Mouse (Mus musculus): ENCODE measurements around the gene Emc8.
"Not testable (repeated sequence)": the region's sequence is repeated elsewhere in the genome, so short reads cannot be mapped to it uniquely, and the experiment has no call there.

The Emc8 gene

DNA sequence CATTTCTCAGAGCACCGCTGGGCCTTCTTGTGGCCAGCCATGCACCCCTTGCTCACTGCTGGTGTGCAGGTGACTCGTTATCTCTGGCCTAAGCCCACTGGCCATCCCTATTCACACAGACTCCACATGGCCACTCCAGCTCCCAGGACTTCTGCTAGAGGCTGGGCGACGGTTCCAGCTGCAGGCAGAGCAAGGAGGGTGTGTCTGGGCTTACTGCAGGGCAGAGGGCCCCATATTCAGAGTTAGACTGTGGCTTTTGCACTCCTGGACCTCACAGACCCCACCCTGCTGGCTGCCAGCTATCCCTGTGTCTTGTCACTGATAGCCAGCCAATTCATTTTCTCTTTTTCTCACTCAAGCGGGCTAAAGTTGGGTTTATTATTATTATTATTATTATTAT, 15.7 kb upstream of the Emc8 start:
- DNase-seq = no peak

GRCm38 (mm10) chr8:120683602-120684001, 15.2 kb upstream of the Emc8 start:
- peak; percentile 83 for DNase-seq

DNA sequence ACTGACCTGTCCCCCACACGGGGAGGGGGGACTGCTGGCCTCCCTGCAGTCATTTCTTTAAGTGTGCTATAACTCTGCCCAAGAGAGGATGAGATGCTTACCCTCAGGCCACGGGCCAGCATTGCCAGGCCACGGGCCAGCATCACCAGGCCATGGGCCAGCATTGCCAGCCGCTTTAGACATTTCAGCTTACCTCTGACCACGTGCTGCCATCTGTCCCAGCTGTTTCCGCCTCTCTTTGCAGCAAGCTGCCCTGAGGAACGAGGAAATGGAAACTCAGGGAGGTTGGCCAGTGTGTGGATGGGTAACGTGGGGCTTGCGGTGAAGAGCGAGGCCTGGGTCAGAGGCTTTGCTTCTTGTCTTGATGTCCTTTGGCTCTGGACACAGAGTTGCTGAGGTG, 12.7 kb upstream of the Emc8 start:
- no peak for DNase-seq

- DNase-seq = not testable (repeated sequence)
These were observed 12.0 kb upstream of the Emc8 start for GRCm38 (mm10) chr8:120680405-120680804.

GRCm38 (mm10) chr8:120679629-120680387, 11.4 kb upstream of the Emc8 start:
- DNase-seq = no peak

DNA sequence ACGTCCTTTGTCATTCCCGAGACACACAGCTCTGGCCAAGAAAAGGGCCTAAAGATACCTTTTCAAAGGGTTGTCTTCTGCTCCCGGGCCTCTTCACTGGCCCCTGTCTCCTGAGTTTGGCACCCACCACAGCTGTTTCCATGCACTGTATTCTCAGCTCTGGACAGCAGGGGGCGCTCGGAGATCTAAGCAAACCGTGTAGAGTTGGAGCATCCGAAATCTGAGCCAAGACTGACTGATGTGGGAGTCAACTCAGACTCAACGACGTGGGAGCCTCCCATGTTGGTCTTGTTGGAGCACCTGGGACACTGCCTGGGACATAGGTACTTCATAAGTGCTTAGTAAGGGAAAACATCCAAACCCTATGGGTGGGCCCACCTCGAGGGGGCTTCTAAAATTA, 10.1 kb upstream of the Emc8 start:
- DNase-seq = peak; percentile 85

GRCm38 (mm10) chr8:120675718-120676117, 7.3 kb upstream of the Emc8 start:
- no peak for DNase-seq

GRCm38 (mm10) chr8:120673298-120673697, 4.9 kb upstream of the Emc8 start:
- DNase-seq = no peak

GRCm38 (mm10) chr8:120672626-120673229, 4.4 kb upstream of the Emc8 start:
- DNase-seq = no peak

GRCm38 (mm10) chr8:120671775-120672174, 3.4 kb upstream of the Emc8 start:
- DNase-seq = no peak

- peak; percentile 92 for DNase-seq
These were observed 606 bp downstream of the Emc8 start, which contains the start of the genes Gm27021 and Cox4i1 for GRCm38 (mm10) chr8:120667561-120668373. TSS of gene Gm27021 (minus strand) at chr8:120668079. TSS of gene Cox4i1 (plus strand) at chr8:120668222.

GRCm38 (mm10) chr8:120666807-120667470, 1.4 kb downstream of the Emc8 start:
- no peak for DNase-seq

DNA sequence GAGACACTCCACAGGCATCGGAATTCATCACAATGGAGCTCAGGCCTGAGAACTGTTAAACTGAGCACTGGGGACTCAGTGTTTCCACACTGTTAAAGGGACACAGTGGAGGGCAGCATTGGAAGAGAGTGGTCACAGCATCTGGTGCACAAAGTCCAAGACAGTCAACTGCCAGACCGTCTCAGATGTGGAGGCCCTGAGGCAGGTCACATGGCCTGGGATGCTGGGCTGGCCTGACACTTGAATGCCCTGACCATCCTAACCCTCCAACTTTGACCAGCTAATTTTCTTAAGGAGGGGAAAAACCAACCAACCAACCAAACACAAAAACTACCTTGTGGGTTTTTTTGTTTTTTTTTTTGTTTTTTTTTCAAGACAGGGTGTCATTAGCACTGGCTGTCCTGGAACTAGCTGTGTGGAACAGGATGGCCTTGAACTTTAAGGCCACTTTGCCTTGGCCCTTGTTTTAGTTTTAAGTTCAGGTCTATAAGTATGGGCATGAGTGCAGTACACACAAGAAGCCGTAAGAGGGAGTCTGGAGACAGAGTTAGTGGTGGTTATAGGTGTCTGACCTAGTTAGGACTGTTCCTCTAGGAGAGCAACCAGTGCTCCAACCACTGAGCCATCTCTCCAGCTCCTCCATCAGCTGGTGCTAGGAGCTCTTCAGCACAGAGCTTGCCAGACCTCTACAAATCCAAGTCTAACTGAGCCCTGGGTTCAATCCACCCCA, 2.5 kb downstream of the Emc8 start:
- DNase-seq = peak; percentile 37

GRCm38 (mm10) chr8:120664566-120664965, 3.8 kb downstream of the Emc8 start:
- DNase-seq = no peak

DNA sequence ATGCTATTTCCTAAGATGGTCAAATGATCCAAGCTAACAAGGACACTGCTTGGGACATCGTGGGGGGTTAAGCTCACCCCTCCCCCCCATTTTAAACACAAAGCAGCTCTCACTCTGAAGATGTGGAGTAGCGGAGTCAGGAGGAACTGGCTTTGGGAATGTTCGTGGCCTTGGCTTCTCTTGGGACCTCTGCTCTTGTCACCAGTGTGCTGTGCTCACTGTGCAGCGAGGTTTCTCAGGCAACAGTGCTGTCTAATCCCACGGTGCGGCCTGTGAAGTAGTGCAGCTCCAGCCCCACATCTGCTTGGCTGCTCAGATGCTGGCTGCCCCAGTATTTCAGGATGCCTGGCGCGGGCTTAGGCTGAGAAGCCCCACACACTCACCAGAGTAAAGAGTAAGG, 11.0 kb downstream of the Emc8 start:
- DNase-seq = no peak

DNA sequence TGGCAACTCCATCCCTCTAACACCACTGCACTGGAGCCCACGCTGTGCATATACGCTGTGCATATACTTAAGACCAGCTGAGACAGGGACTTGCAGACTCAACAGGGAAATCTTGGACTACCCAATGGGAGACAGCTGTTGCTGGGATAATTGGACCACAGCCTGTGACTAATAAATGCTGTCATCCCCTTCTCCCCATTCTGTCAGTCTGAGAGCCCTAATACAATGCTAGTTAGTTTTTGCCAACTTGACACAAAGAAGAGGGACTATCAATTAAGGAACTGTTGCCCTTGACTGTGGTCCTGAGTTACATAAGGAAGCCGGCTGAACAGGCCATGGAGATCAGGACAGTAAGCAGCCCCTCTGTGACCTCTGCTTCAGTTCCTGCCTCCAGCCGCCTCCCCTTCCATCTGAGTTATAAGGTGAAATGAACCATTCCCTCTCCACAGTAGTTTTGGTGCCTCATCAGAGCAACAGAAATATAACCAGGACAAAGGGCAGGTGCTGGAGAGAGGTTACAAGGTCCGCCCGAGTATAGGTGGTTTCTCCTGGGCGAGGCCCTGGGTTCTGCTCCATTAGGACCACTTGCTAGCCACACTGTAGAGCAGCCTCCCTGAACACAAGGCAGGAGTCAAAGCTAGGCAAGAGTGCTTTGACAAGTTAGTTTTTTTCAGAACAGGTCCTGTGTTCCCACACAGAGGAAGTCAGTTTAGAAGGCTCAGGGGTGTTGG, 11.9 kb downstream of the Emc8 start:
- no peak for DNase-seq

GRCm38 (mm10) chr8:120647532-120647931, 20.8 kb downstream of the Emc8 start, which contains the start of gene 1190005I06Rik:
TSS of gene 1190005I06Rik (minus strand) at chr8:120647632.
- DNase-seq = no peak

DNA sequence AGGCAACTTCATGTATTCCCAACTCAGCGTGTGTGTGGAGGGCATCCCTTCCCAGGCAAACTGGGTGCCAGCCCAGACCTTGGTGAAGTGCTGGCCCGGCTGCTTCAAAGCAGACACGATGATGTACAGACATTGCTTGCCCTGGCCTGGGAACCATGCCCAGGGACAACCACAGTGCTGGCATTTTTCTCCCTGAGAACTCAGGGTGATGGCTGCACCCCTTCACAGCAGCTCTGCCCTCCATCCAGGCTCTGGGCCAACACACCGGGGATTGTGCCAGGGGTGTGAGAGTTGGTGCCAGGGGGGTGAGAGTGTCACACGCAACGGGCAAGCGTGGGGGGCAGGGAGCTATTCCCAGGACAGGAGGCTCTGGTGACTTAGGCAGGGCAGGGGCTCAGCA, 23.7 kb downstream of the Emc8 start:
- no peak for DNase-seq

- no peak for DNase-seq
These were observed 26.2 kb downstream of the Emc8 start for GRCm38 (mm10) chr8:120642031-120642662.

DNA sequence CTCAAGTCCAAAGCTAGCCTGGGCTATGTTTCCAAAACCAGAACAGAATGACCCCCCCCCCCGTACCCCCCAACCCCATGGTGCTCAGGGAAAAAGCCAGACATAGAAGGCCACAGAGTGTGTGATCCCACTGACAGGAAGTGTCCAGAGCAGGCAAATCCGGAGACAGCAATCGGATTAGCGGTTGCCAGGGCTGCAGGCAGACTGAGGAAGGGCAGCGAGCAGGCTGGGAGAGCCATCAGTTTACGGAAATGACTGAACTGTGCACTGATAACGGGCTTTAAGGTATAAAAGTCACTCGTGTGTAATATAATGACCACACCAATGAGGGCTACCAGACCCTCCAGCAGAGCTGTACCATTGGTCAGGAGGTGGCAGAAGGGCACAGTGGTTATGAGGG, 27.1 kb downstream of the Emc8 start:
- DNase-seq = no peak

- DNase-seq = peak; percentile 79
These were observed 34.0 kb downstream of the Emc8 start for GRCm38 (mm10) chr8:120634329-120634839.
